Mouse (Mus musculus): ENCODE measurements around the gene Cmtm3.

DNA sequence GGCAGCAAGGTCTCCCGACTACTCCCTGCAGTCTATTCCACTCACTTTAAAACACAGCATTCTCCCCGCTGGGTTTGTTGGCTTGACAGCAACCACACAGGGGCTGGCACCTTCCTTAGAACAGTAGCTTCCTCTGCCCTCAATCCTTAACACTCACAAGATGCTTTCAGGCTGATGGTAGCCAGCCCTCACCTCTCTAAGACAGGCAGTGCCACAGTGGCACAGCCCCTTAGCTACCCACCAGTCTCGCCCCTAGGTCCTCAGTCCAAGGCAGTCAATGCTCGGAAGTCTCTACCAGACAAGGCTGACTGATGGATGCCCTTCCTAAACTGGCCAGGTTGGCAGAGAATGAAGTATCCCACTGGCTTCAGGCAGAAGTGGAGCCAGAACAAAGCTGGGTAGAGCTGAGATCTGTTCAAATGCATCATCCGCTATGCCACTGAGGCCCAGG lies 41.8 kb downstream of the Cmtm3 start:
- TF ChIP-seq CTCF (IDR thresholded peaks at IDR 0.05; ENCODE audit: borderline replicate concordance, insufficient read depth, low read length) = no peak
- TF ChIP-seq POLR2A (IDR thresholded peaks at IDR 0.05; ENCODE audit: low read depth, low read length) = no peak
